Mouse (Mus musculus) neutrophil, adult 5-6 weeks (primary cell): ENCODE results near the gene Arsg. TPM values are rescaled to one million over a fixed set of nuclear protein-coding genes. Genes with fewer than 3 reads are reported as not detected.
"Not testable (repeated sequence)": the region's sequence is repeated elsewhere in the genome, so short reads cannot be mapped to it uniquely, and the experiment has no call there.

Source experiments
- ATAC-seq: fragments of 151-379, 151-347 bp; 2 replicates; pipeline ENCODE4 v1.8.0; 2017; ENCODE audit warnings: mild to moderate bottlenecking, moderate TSS enrichment; ENCODE audit not compliant: insufficient number of reproducible peaks, poor library complexity, low FRiP score, severe bottlenecking; ENCODE audit errors: extremely low read depth
- total RNA-seq: library from RNA; stranded (forward); fragments of 200-1000 nt; gene quantifications from 2 replicates; pipeline ENCODE4 v1.2.3, GENCODE M21; 2017

Gene Arsg
- total RNA-seq, 1 experiment from 2014 or later: 21.5 TPM

GRCm38 (mm10) chr11:109489763-109490162 lies 16.6 kb downstream of the Arsg start:
- ATAC-seq: no peak

GRCm38 (mm10) chr11:109491844-109492243 lies 18.7 kb downstream of the Arsg start:
- ATAC-seq: no peak

GRCm38 (mm10) chr11:109492847-109493464 lies 19.8 kb downstream of the Arsg start:
- ATAC-seq: not testable (repeated sequence)

GRCm38 (mm10) chr11:109494890-109495770 lies 22.0 kb downstream of the Arsg start:
- ATAC-seq: peak; percentile 79

GRCm38 (mm10) chr11:109495771-109496474 lies 22.7 kb downstream of the Arsg start:
- ATAC-seq: peak; percentile 54; the same call in 1 of the 2 replicates

- no peak for ATAC-seq
Measured at GRCm38 (mm10) chr11:109496475-109496993, 23.4 kb downstream of the Arsg start.

GRCm38 (mm10) chr11:109496996-109497714 lies 24.0 kb downstream of the Arsg start:
- no peak for ATAC-seq

GRCm38 (mm10) chr11:109497990-109498389 lies 24.8 kb downstream of the Arsg start:
- ATAC-seq: no peak

- no peak for ATAC-seq
Measured at GRCm38 (mm10) chr11:109500206-109500605, 27.0 kb downstream of the Arsg start.

GRCm38 (mm10) chr11:109504977-109505376 lies 31.8 kb downstream of the Arsg start:
- ATAC-seq: no peak

GRCm38 (mm10) chr11:109505823-109506222 lies 32.6 kb downstream of the Arsg start:
- ATAC-seq: no peak

- ATAC-seq: no peak
Measured at GRCm38 (mm10) chr11:109507068-109507467, 33.9 kb downstream of the Arsg start.

GRCm38 (mm10) chr11:109512995-109513675 lies 40.0 kb downstream of the Arsg start:
- no peak for ATAC-seq

GRCm38 (mm10) chr11:109514064-109514612 lies 41.0 kb downstream of the Arsg start:
- ATAC-seq: no peak

- ATAC-seq: no peak
Measured at GRCm38 (mm10) chr11:109517330-109517729, 44.2 kb downstream of the Arsg start.

- no peak for ATAC-seq
Measured at GRCm38 (mm10) chr11:109517816-109518215, 44.6 kb downstream of the Arsg start.

- no peak for ATAC-seq
Measured at GRCm38 (mm10) chr11:109520958-109521357, 47.8 kb downstream of the Arsg start.

GRCm38 (mm10) chr11:109524869-109525268 lies 51.7 kb downstream of the Arsg start:
- no peak for ATAC-seq
